Mouse (Mus musculus): ENCODE data around the gene Rps6kc1. TPM values are rescaled to one million over a fixed set of nuclear protein-coding genes. Genes with fewer than 3 reads are reported as not detected.

Gene Rps6kc1
- polyA plus RNA-seq, 1 experiment from 2014 or later: 13.2 TPM

- Histone ChIP-seq H3K4me1 (peaks cover 80% of the 10 kb centered on the region), H3K4me3 (no peak overlapping the region), H3K36me3 (no peaks in the 10 kb centered on the region), H3K27me3 (ENCODE audit: insufficient read depth, poor library complexity, severe bottlenecking) (no peaks in the 10 kb centered on the region), H3K9me3 (no peaks in the 10 kb centered on the region), H3K27ac (peak overlapping the region; percentile 38)
- DNase-seq (ENCODE audit: low spot score): no peak
- WGBS: 86% methylated on average over 8 of the region's 8 CpGs
These were observed 246.1 kb downstream of the Rps6kc1 start for GRCm38 (mm10) chr1:190665490-190665875.

- WGBS: 84% methylated on average over 21 of the region's 21 CpGs
- Histone ChIP-seq H3K27me3 (ENCODE audit: insufficient read depth, poor library complexity, severe bottlenecking) (no peaks in the 10 kb centered on the region), H3K36me3 (no peaks in the 10 kb centered on the region), H3K4me1 (peaks cover 83% of the 10 kb centered on the region), H3K4me3 (no peak overlapping the region), H3K27ac (peak overlapping the region; percentile 53), H3K9me3 (no peaks in the 10 kb centered on the region)
- DNase-seq (ENCODE audit: low spot score): no peak
These were observed 246.6 kb downstream of the Rps6kc1 start for GRCm38 (mm10) chr1:190664767-190665489.

GRCm38 (mm10) chr1:190663996-190664395, 247.6 kb downstream of the Rps6kc1 start:
- Histone ChIP-seq H3K9me3 (no peaks in the 10 kb centered on the region), H3K4me1 (peaks cover 81% of the 10 kb centered on the region), H3K4me3 (no peak overlapping the region), H3K27ac (peak overlapping the region; percentile 53), H3K27me3 (ENCODE audit: insufficient read depth, poor library complexity, severe bottlenecking) (no peaks in the 10 kb centered on the region), H3K36me3 (no peaks in the 10 kb centered on the region)
- 94% methylated on average over 4 of the region's 4 CpGs for WGBS
- no peak for DNase-seq (ENCODE audit: low spot score)

- 74% methylated on average over 5 of the region's 5 CpGs for WGBS
- Histone ChIP-seq H3K27me3 (ENCODE audit: insufficient read depth, poor library complexity, severe bottlenecking) (no peaks in the 10 kb centered on the region), H3K4me3 (no peak overlapping the region), H3K36me3 (no peaks in the 10 kb centered on the region), H3K4me1 (peaks cover 75% of the 10 kb centered on the region), H3K27ac (peak overlapping the region; percentile 86; the same call in 1 of the 2 replicates), H3K9me3 (no peaks in the 10 kb centered on the region)
- no peak for DNase-seq (ENCODE audit: low spot score)
These were observed 248.8 kb downstream of the Rps6kc1 start for GRCm38 (mm10) chr1:190662736-190663135.

- DNase-seq (ENCODE audit: low spot score): peak; percentile 85
- WGBS: 52% methylated on average over 4 of the region's 4 CpGs
- no peak overlapping the region for H3K4me3 ChIP-seq
- H3K9me3 ChIP-seq: no peaks in the 10 kb centered on the region
- no peaks in the 10 kb centered on the region for H3K27me3 ChIP-seq (ENCODE audit: insufficient read depth, poor library complexity, severe bottlenecking)
- H3K4me1 ChIP-seq: peaks cover 77% of the 10 kb centered on the region
- H3K36me3 ChIP-seq: no peaks in the 10 kb centered on the region
- peak overlapping the region; percentile 86 for H3K27ac ChIP-seq
These were observed 249.8 kb downstream of the Rps6kc1 start for GRCm38 (mm10) chr1:190661764-190662163.

GRCm38 (mm10) chr1:190661249-190661648, 250.3 kb downstream of the Rps6kc1 start:
- Histone ChIP-seq H3K4me3 (no peak overlapping the region), H3K4me1 (peaks cover 76% of the 10 kb centered on the region), H3K9me3 (no peaks in the 10 kb centered on the region), H3K36me3 (no peaks in the 10 kb centered on the region), H3K27ac (peak overlapping the region; percentile 86), H3K27me3 (ENCODE audit: insufficient read depth, poor library complexity, severe bottlenecking) (no peaks in the 10 kb centered on the region)
- no peak for DNase-seq (ENCODE audit: low spot score)
- WGBS: 74% methylated on average over 15 of the region's 15 CpGs

GRCm38 (mm10) chr1:190659722-190660502, 251.7 kb downstream of the Rps6kc1 start:
- no peak for DNase-seq (ENCODE audit: low spot score)
- 63% methylated on average over 17 of the region's 17 CpGs for WGBS
- H3K9me3 ChIP-seq: no peaks in the 10 kb centered on the region
- H3K36me3 ChIP-seq: no peaks in the 10 kb centered on the region
- peak overlapping the region; percentile 77 for H3K27ac ChIP-seq
- H3K4me3 ChIP-seq: no peak overlapping the region
- peaks cover 65% of the 10 kb centered on the region for H3K4me1 ChIP-seq
- no peaks in the 10 kb centered on the region for H3K27me3 ChIP-seq (ENCODE audit: insufficient read depth, poor library complexity, severe bottlenecking)

GRCm38 (mm10) chr1:190658266-190658665, 253.3 kb downstream of the Rps6kc1 start:
- H3K4me1 ChIP-seq: peaks cover 48% of the 10 kb centered on the region
- H3K27me3 ChIP-seq (ENCODE audit: insufficient read depth, poor library complexity, severe bottlenecking): no peaks in the 10 kb centered on the region
- no peaks in the 10 kb centered on the region for H3K9me3 ChIP-seq
- no peak overlapping the region for H3K4me3 ChIP-seq
- no peaks in the 10 kb centered on the region for H3K36me3 ChIP-seq
- WGBS: 86% methylated on average over 13 of the region's 13 CpGs
- H3K27ac ChIP-seq: no peak overlapping the region
- DNase-seq (ENCODE audit: low spot score): no peak

- Histone ChIP-seq H3K27ac (no peak overlapping the region), H3K27me3 (ENCODE audit: insufficient read depth, poor library complexity, severe bottlenecking) (no peaks in the 10 kb centered on the region), H3K4me3 (no peak overlapping the region), H3K9me3 (no peaks in the 10 kb centered on the region), H3K4me1 (peaks cover 28% of the 10 kb centered on the region), H3K36me3 (no peaks in the 10 kb centered on the region)
- DNase-seq (ENCODE audit: low spot score): no peak
- WGBS: 67% methylated on average over 9 of the region's 9 CpGs
These were observed 255.5 kb downstream of the Rps6kc1 start for GRCm38 (mm10) chr1:190656089-190656488.

GRCm38 (mm10) chr1:190655651-190656050, 255.9 kb downstream of the Rps6kc1 start:
- 76% methylated on average over 7 of the region's 7 CpGs for WGBS

GRCm38 (mm10) chr1:190655081-190655480, 256.5 kb downstream of the Rps6kc1 start:
- H3K27me3 ChIP-seq (ENCODE audit: insufficient read depth, poor library complexity, severe bottlenecking): no peaks in the 10 kb centered on the region
- H3K9me3 ChIP-seq: no peaks in the 10 kb centered on the region
- DNase-seq (ENCODE audit: low spot score): no peak
- WGBS: 84% methylated on average over 7 of the region's 7 CpGs
- no peaks in the 10 kb centered on the region for H3K36me3 ChIP-seq
- no peak overlapping the region for H3K4me3 ChIP-seq
- H3K27ac ChIP-seq: no peak overlapping the region
- peaks cover 19% of the 10 kb centered on the region for H3K4me1 ChIP-seq

More at GRCm38 (mm10) chr1:190655651-190656050, 255.9 kb downstream of the Rps6kc1 start:
- peaks cover 25% of the 10 kb centered on the region for H3K4me1 ChIP-seq
- no peak overlapping the region for H3K27ac ChIP-seq
- H3K27me3 ChIP-seq (ENCODE audit: insufficient read depth, poor library complexity, severe bottlenecking): no peaks in the 10 kb centered on the region
- no peaks in the 10 kb centered on the region for H3K9me3 ChIP-seq
- no peak for DNase-seq (ENCODE audit: low spot score)
- no peaks in the 10 kb centered on the region for H3K36me3 ChIP-seq
- no peak overlapping the region for H3K4me3 ChIP-seq

- Histone ChIP-seq H3K4me3 (no peak overlapping the region), H3K27me3 (ENCODE audit: insufficient read depth, poor library complexity, severe bottlenecking) (no peaks in the 10 kb centered on the region), H3K27ac (no peak overlapping the region), H3K36me3 (no peaks in the 10 kb centered on the region), H3K9me3 (no peaks in the 10 kb centered on the region), H3K4me1 (peaks cover 15% of the 10 kb centered on the region)
- DNase-seq (ENCODE audit: low spot score): no peak
- 79% methylated on average over 6 of the region's 6 CpGs for WGBS
These were observed 256.9 kb downstream of the Rps6kc1 start for GRCm38 (mm10) chr1:190654694-190655001.

GRCm38 (mm10) chr1:190653989-190654693, 257.4 kb downstream of the Rps6kc1 start:
- Histone ChIP-seq H3K4me3 (no peak overlapping the region), H3K36me3 (no peaks in the 10 kb centered on the region), H3K27ac (no peak overlapping the region), H3K27me3 (ENCODE audit: insufficient read depth, poor library complexity, severe bottlenecking) (no peaks in the 10 kb centered on the region), H3K4me1 (peaks cover 12% of the 10 kb centered on the region), H3K9me3 (no peaks in the 10 kb centered on the region)
- DNase-seq (ENCODE audit: low spot score): no peak
- WGBS: 87% methylated on average over 20 of the region's 20 CpGs

Data from heart, embryonic 10.5 days (tissue).